ENCODE assay signal across 22 mouse cellular contexts in the genomic region with DNA sequence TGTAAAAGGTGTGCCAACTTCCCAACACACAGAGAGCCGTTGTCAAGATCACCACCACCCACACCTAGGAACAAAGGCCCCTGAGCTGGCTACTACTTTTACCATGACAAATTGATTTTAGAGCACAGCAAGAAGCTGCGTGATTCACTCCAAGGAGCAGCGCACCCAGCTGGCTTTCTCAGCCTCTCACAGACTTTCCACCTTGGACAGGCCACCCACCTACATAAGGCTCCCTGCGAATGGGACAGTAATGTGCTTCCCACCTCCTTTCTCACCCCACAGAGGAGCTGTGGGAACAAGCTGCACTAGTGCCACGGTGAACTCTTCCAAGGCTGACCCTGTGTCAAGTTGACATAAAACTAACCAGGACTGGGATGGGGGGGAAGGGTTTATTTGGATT. TPM values are rescaled to one million over a fixed set of nuclear protein-coding genes. Genes with fewer than 3 reads are reported as not detected.
DNase-seq lines count a peak whose midpoint lies in the region; ATAC-seq and TF ChIP-seq lines count a peak whose summit lies in the region.
"Had no signal": no experiment of that assay in that cellular context is flagged by ENCODE, and none has a peak within 500 bp of the region (broad histone marks: within the 10 kb centered on the region; RNA-seq: fewer than 3 reads in every experiment).

No protein-coding gene starts in this region.

- H3K79me2 ChIP-seq in heart, adult 2 months (replicated peaks; ENCODE audit: control insufficient read depth, insufficient read depth, low read length) = no peaks in the 10 kb centered on the region

- no peaks in the 10 kb centered on the region for H3K27me3 ChIP-seq in heart, adult 2 months (ENCODE audit: control insufficient read depth, insufficient read depth, low read length)
- no peaks in the 10 kb centered on the region for H3K27me3 ChIP-seq in neural tube, embryonic 11.5 days (ENCODE audit: control insufficient read depth, insufficient read depth, low read length)
- no peaks in the 10 kb centered on the region for H3K27me3 ChIP-seq in hindbrain, embryonic 15.5 days
- no peaks in the 10 kb centered on the region for H3K27me3 ChIP-seq in neural tube, embryonic 14.5 days (ENCODE audit: control insufficient read depth, insufficient read depth, low read length)
- H3K27me3 ChIP-seq: embryonic facial prominence, embryonic 12.5 days; Patski had no signal

- no peak for TF ChIP-seq CTCF in heart, adult 2 months (IDR thresholded peaks at IDR 0.05)

- H3K4me1 ChIP-seq in heart, adult 2 months (ENCODE audit: control insufficient read depth, insufficient read depth, low read length) = peaks cover 2% of the 10 kb centered on the region; the same call in 1 of the 2 replicates
- H3K4me1 ChIP-seq in neural tube, embryonic 11.5 days (ENCODE audit: control insufficient read depth, insufficient read depth, low read length) = peaks cover 13% of the 10 kb centered on the region
- peaks cover 11% of the 10 kb centered on the region for H3K4me1 ChIP-seq in hindbrain, embryonic 15.5 days (replicated peaks)
- peaks cover 9% of the 10 kb centered on the region for H3K4me1 ChIP-seq in neural tube, embryonic 14.5 days (ENCODE audit: control insufficient read depth, insufficient read depth, low read length)
- H3K4me1 ChIP-seq: embryonic facial prominence, embryonic 12.5 days; liver, embryonic 13.5 days had no signal

- H3K9me3 ChIP-seq in neural tube, embryonic 11.5 days (ENCODE audit: control insufficient read depth, low read length) = no peaks in the 10 kb centered on the region
- no peaks in the 10 kb centered on the region for H3K9me3 ChIP-seq in hindbrain, embryonic 15.5 days
- H3K9me3 ChIP-seq in neural tube, embryonic 14.5 days (ENCODE audit: control insufficient read depth, low read length) = no peaks in the 10 kb centered on the region
- H3K9me3 ChIP-seq: embryonic facial prominence, embryonic 12.5 days; liver, embryonic 13.5 days had no signal

- no peak overlapping the region for H3K9ac ChIP-seq in heart, adult 2 months (ENCODE audit: low read depth, low read length)
- H3K9ac ChIP-seq in neural tube, embryonic 11.5 days (ENCODE audit: low read length) = no peak overlapping the region
- H3K9ac ChIP-seq in hindbrain, embryonic 15.5 days = no peak overlapping the region
- no peak overlapping the region for H3K9ac ChIP-seq in neural tube, embryonic 14.5 days (replicated peaks; ENCODE audit: low read depth, low read length)
- H3K9ac ChIP-seq: embryonic facial prominence, embryonic 12.5 days; liver, embryonic 13.5 days; lung, embryonic 14.5 days had no signal

- TF ChIP-seq POLR2A in heart, adult 2 months (IDR thresholded peaks at IDR 0.05; ENCODE audit: insufficient read depth, low read depth, low read length) = no peak

- H3K36me3 ChIP-seq in heart, adult 2 months (ENCODE audit: control insufficient read depth, insufficient read depth, low read length) = no peaks in the 10 kb centered on the region
- no peaks in the 10 kb centered on the region for H3K36me3 ChIP-seq in neural tube, embryonic 11.5 days (ENCODE audit: control insufficient read depth, insufficient read depth, low read length)
- no peaks in the 10 kb centered on the region for H3K36me3 ChIP-seq in hindbrain, embryonic 15.5 days
- H3K36me3 ChIP-seq in neural tube, embryonic 14.5 days (ENCODE audit: control insufficient read depth, insufficient read depth, low read length) = no peaks in the 10 kb centered on the region
- H3K36me3 ChIP-seq: embryonic facial prominence, embryonic 12.5 days; liver, embryonic 13.5 days had no signal

- WGBS in heart, adult 2 months = 79% methylated on average over 5 of the region's 5 CpGs
- 25% methylated on average over 5 of the region's 5 CpGs for WGBS in neural tube, embryonic 11.5 days
- 21% methylated on average over 5 of the region's 5 CpGs for WGBS in hindbrain, embryonic 15.5 days
- 25% methylated on average over 5 of the region's 5 CpGs for WGBS in neural tube, embryonic 14.5 days

- no peak overlapping the region for H3K4me2 ChIP-seq in neural tube, embryonic 11.5 days (ENCODE audit: low read depth)
- no peak overlapping the region for H3K4me2 ChIP-seq in hindbrain, embryonic 15.5 days
- no peak overlapping the region for H3K4me2 ChIP-seq in neural tube, embryonic 14.5 days (ENCODE audit: low read depth, low read length)
- H3K4me2 ChIP-seq: embryonic facial prominence, embryonic 12.5 days; liver, embryonic 13.5 days; lung, embryonic 14.5 days had no signal

- intact Hi-C loops in heart, adult 2 months (cut with DNase I) = no loop called here

- no peak overlapping the region for H3K27ac ChIP-seq in heart, adult 2 months
- no peak overlapping the region for H3K27ac ChIP-seq in neural tube, embryonic 11.5 days (ENCODE audit: low read depth, low read length)
- 0 out of 2 replicates have a peak overlapping the region, but pooled peaks have one; percentile 3 for H3K27ac ChIP-seq in hindbrain, embryonic 15.5 days (replicated peaks)
- H3K27ac ChIP-seq in neural tube, embryonic 14.5 days (ENCODE audit: low read depth, low read length) = no peak overlapping the region
- H3K27ac ChIP-seq: embryonic facial prominence, embryonic 12.5 days; left cerebral cortex, adult 2 months; liver, embryonic 13.5 days had no signal

- peak; percentile 48 for DNase-seq in heart, adult 11 months
- no peak for DNase-seq in heart, adult 2 months
- no peak for DNase-seq in neural tube, embryonic 11.5 days (ENCODE audit: low spot score)
- no peak for DNase-seq in neural tube, embryonic 10.5 days (ENCODE audit: extremely low spot score, low spot score)
- no peak for DNase-seq in adrenal gland, postnatal 14 days
- no peak for DNase-seq in MN1 (ENCODE audit: low spot score)
- DNase-seq: cerebellum, adult 11 months; cerebellum, adult 9-11 months; gastrocnemius, postnatal 14 days; heart, postnatal 36 days; kidney, adult 8-10 months; kidney, postnatal 10 days; liver, embryonic 13.5 days; lung, embryonic 14.5 days; thymus, postnatal 36 days had no signal

- peak; percentile 71 for ATAC-seq in neural tube, embryonic 11.5 days (ENCODE audit: insufficient read depth, low FRiP score, low TSS enrichment)
- no peak for ATAC-seq in hindbrain, embryonic 15.5 days (ENCODE audit: low FRiP score, low read depth)
- peak; percentile 41; the same call in 1 of the 2 replicates for ATAC-seq in neural tube, embryonic 14.5 days (ENCODE audit: low read depth)
- ATAC-seq: forebrain, embryonic 16.5 days; Patski had no signal

- no peak for TF ChIP-seq EP300 in heart, adult 2 months (IDR thresholded peaks at IDR 0.05; ENCODE audit: insufficient read depth, low read depth, low read length)

- no peak overlapping the region for H3K4me3 ChIP-seq in heart, adult 2 months
- no peak overlapping the region for H3K4me3 ChIP-seq in neural tube, embryonic 11.5 days (ENCODE audit: low read depth, low read length)
- no peak overlapping the region for H3K4me3 ChIP-seq in hindbrain, embryonic 15.5 days
- H3K4me3 ChIP-seq in neural tube, embryonic 14.5 days (ENCODE audit: low read depth, low read length) = no peak overlapping the region
- H3K4me3 ChIP-seq: embryonic facial prominence, embryonic 12.5 days; left cerebral cortex, adult 2 months; liver, embryonic 13.5 days had no signal

RNA-seq across cellular contexts. Expression of a gene that starts 13.1 kb away (rescaled TPM):
- total RNA-seq in heart, adult 2 months (2021) = 1 to 10 TPM; 2.6 to 5.3 TPM
- polyA plus RNA-seq in heart, adult 2 months (2012; rRNA removed) = 6.2 and 7.8 TPM in 2 replicates
- 322 and 344 TPM in 2 replicates for polyA plus RNA-seq in neural tube, embryonic 11.5 days (2014; fragmentation: Nextera tagmentation; extraction: Ambion mirVana)
- polyA plus RNA-seq in hindbrain, embryonic 15.5 days (2015; fragmentation: Nextera tagmentation; extraction: Ambion mirVana) = 939 and 1,019 TPM in 2 replicates
- 629 and 667 TPM in 2 replicates for polyA plus RNA-seq in neural tube, embryonic 14.5 days (2014; fragmentation: Nextera tagmentation; extraction: Ambion mirVana)
- 5.5 and 22.5 TPM in 2 replicates for total RNA-seq in adrenal gland, postnatal 14 days (2021)
- total RNA-seq: common myeloid progenitor, adult 5-6 weeks had no signal

RNA-seq across cellular contexts. Expression of a gene that starts 19.4 kb away (rescaled TPM):
- 10 to 100 TPM; 23.1 to 29.0 TPM for total RNA-seq in heart, adult 2 months (2021)
- 32.2 and 51.2 TPM in 2 replicates for polyA plus RNA-seq in heart, adult 2 months (2012; rRNA removed)
- 92.4 and 92.6 TPM in 2 replicates for polyA plus RNA-seq in neural tube, embryonic 11.5 days (2014; fragmentation: Nextera tagmentation; extraction: Ambion mirVana)
- 78.1 and 82.6 TPM in 2 replicates for polyA plus RNA-seq in hindbrain, embryonic 15.5 days (2015; fragmentation: Nextera tagmentation; extraction: Ambion mirVana)
- polyA plus RNA-seq in neural tube, embryonic 14.5 days (2014; fragmentation: Nextera tagmentation; extraction: Ambion mirVana) = 77.8 and 87.4 TPM in 2 replicates
- total RNA-seq in adrenal gland, postnatal 14 days (2021) = 30.2 and 40.3 TPM in 2 replicates

Comparison
In these comparisons a context has a peak if more than half of its experiments do, and no peak if none do; other contexts are left out.
1. RNA of a gene that starts 13.1 kb away (polyA plus RNA-seq): 939 to 1,019 TPM in hindbrain, embryonic 15.5 days, 629 to 667 TPM in neural tube, embryonic 14.5 days and 322 to 344 TPM in neural tube, embryonic 11.5 days; 6.2 to 7.8 TPM in heart, adult 2 months; every median in the first group is over 10 times any median in the second.